ENCODE assay signal across 10 mouse cellular contexts in genomic region chr7:116222288-116223009, GRCm38 (mm10).
DNase-seq lines count a peak whose midpoint lies in the region; ATAC-seq lines count a peak whose summit lies in the region.
"Had no signal": no experiment of that assay in that cellular context is flagged by ENCODE, and none has a peak within 500 bp of the region (broad histone marks: within the 10 kb centered on the region; RNA-seq: fewer than 3 reads in every experiment).

No protein-coding gene starts in this region.

- H3K36me3 ChIP-seq in embryonic facial prominence, embryonic 11.5 days (replicated peaks; ENCODE audit: control insufficient read depth, insufficient read depth, low read depth, low read length) = no peaks in the 10 kb centered on the region
- H3K36me3 ChIP-seq in embryonic facial prominence, embryonic 10.5 days (replicated peaks) = no peaks in the 10 kb centered on the region
- no peaks in the 10 kb centered on the region for H3K36me3 ChIP-seq in midbrain, embryonic 14.5 days (ENCODE audit: control insufficient read depth, insufficient read depth, low read length)

- H3K27ac ChIP-seq in embryonic facial prominence, embryonic 11.5 days (replicated peaks; ENCODE audit: low read depth, low read length) = no peak overlapping the region
- no peak overlapping the region for H3K27ac ChIP-seq in embryonic facial prominence, embryonic 10.5 days (replicated peaks)
- H3K27ac ChIP-seq in midbrain, embryonic 14.5 days (replicated peaks; ENCODE audit: low read depth, low read length) = no peak overlapping the region

- H3K4me3 ChIP-seq in embryonic facial prominence, embryonic 11.5 days (ENCODE audit: low read depth, low read length) = no peak overlapping the region
- H3K4me3 ChIP-seq in embryonic facial prominence, embryonic 10.5 days = no peak overlapping the region
- H3K4me3 ChIP-seq in midbrain, embryonic 14.5 days (replicated peaks; ENCODE audit: low read depth, low read length) = no peak overlapping the region

- no peaks in the 10 kb centered on the region for H3K27me3 ChIP-seq in embryonic facial prominence, embryonic 11.5 days (ENCODE audit: control insufficient read depth, insufficient read depth, low read length)
- H3K27me3 ChIP-seq in embryonic facial prominence, embryonic 10.5 days (replicated peaks; ENCODE audit: low read depth, poor library complexity, severe bottlenecking) = no peaks in the 10 kb centered on the region
- no peaks in the 10 kb centered on the region for H3K27me3 ChIP-seq in midbrain, embryonic 14.5 days (ENCODE audit: control insufficient read depth, insufficient read depth, low read length)

- H3K9me3 ChIP-seq in embryonic facial prominence, embryonic 11.5 days (replicated peaks; ENCODE audit: control insufficient read depth, low read length) = no peaks in the 10 kb centered on the region
- H3K9me3 ChIP-seq in embryonic facial prominence, embryonic 10.5 days = no peaks in the 10 kb centered on the region
- H3K9me3 ChIP-seq in midbrain, embryonic 14.5 days (ENCODE audit: control insufficient read depth, low read length) = no peaks in the 10 kb centered on the region

- H3K9ac ChIP-seq in embryonic facial prominence, embryonic 11.5 days (replicated peaks; ENCODE audit: low read length) = no peak overlapping the region
- H3K9ac ChIP-seq in midbrain, embryonic 14.5 days (replicated peaks; ENCODE audit: low read length) = no peak overlapping the region

- no peak for DNase-seq in embryonic facial prominence, embryonic 11.5 days (ENCODE audit: low spot score)
- DNase-seq in embryonic facial prominence, embryonic 10.5 days (ENCODE audit: low spot score) = no peak
- peak; percentile 52 for DNase-seq in kidney, adult 9 months
- no peak for DNase-seq in kidney, adult 11 months
- no peak for DNase-seq in midbrain, embryonic 14.5 days
- DNase-seq in frontal cortex, postnatal 25 days (ENCODE audit: low spot score in 2 of 2) = no peak
- DNase-seq in embryo, embryonic 11 days = no peak
- DNase-seq: adrenal gland, postnatal 36 days had no signal

- 0 out of 2 replicates have a peak, but pooled peaks have one; percentile 41 for ATAC-seq in embryonic facial prominence, embryonic 11.5 days (replicated peaks; ENCODE audit: insufficient number of reproducible peaks, low FRiP score, low TSS enrichment, low read depth)
- ATAC-seq in granulocyte monocyte progenitor cell, adult 5-6 weeks (replicated peaks; ENCODE audit: poor library complexity, severe bottlenecking) = peak; percentile 20; the same call in 1 of the 2 replicates
- ATAC-seq in midbrain, embryonic 14.5 days (ENCODE audit: low FRiP score, low TSS enrichment) = peak; percentile 48; the same call in 1 of the 2 replicates
- ATAC-seq: inflammation-experienced regulatory T-cells, adult 6 months had no signal

- H3K4me2 ChIP-seq in embryonic facial prominence, embryonic 11.5 days (ENCODE audit: low read depth, low read length) = no peak overlapping the region
- H3K4me2 ChIP-seq in midbrain, embryonic 14.5 days (ENCODE audit: low read length) = no peak overlapping the region

- WGBS in embryonic facial prominence, embryonic 11.5 days = 57% methylated on average over 8 of the region's 8 CpGs
- 60% methylated on average over 8 of the region's 8 CpGs for WGBS in embryonic facial prominence, embryonic 10.5 days
- 55% methylated on average over 8 of the region's 8 CpGs for WGBS in midbrain, embryonic 14.5 days

- no peaks in the 10 kb centered on the region for H3K4me1 ChIP-seq in embryonic facial prominence, embryonic 11.5 days (ENCODE audit: control insufficient read depth, insufficient read depth, low read length)
- H3K4me1 ChIP-seq in embryonic facial prominence, embryonic 10.5 days = peaks cover 34% of the 10 kb centered on the region
- H3K4me1 ChIP-seq in midbrain, embryonic 14.5 days (ENCODE audit: control insufficient read depth, insufficient read depth, low read length) = peaks cover 11% of the 10 kb centered on the region; the same call in 1 of the 2 replicates
